Mouse (Mus musculus) stomach, embryonic 15.5 days (tissue): ENCODE measurements at regions not wholly inside any gene's neighbourhood (a gene's known extent, or its start where the extent isn't known, plus 50 kb on each side); places are given as distances from the start of the nearest gene placed in this dataset.

ENCODE experiments used
- ATAC-seq: fragments of 200-750 bp; cut with Nextera tagmentation; 2 replicates; pipeline ENCODE4 v1.8.0; 2017; ENCODE audit warnings: low read depth, moderate number of reproducible peaks, moderate TSS enrichment; ENCODE audit not compliant: insufficient read depth, low FRiP score
- H3K27ac ChIP-seq: fragments of 300-500 bp; sonication (generic); 2 replicates; pipeline ENCODE4 v1.5.1; 2015; ENCODE audit warnings: mild to moderate bottlenecking, inconsistent platforms
- H3K27me3 ChIP-seq: fragments of 300-500 bp; sonication (generic); replicated peaks from 2 replicates; pipeline ENCODE4 v1.6.1; 2015; ENCODE audit warnings: inconsistent platforms
- H3K36me3 ChIP-seq: fragments of 300-500 bp; sonication (generic); 2 replicates; pipeline ENCODE4 v1.6.1; 2015; ENCODE audit warnings: inconsistent platforms
- H3K4me1 ChIP-seq: fragments of 300-500 bp; sonication (generic); 2 replicates; pipeline ENCODE4 v1.6.1; 2015; ENCODE audit warnings: inconsistent platforms
- H3K4me2 ChIP-seq: fragments of 300-500 bp; sonication (generic); 2 replicates; pipeline ENCODE4 v1.6.1; 2015; ENCODE audit warnings: mild to moderate bottlenecking, inconsistent platforms
- H3K4me3 ChIP-seq: fragments of 300-500 bp; sonication (generic); replicated peaks from 2 replicates; pipeline ENCODE4 v1.5.1; 2015; ENCODE audit warnings: inconsistent platforms
- H3K9ac ChIP-seq: fragments of 300-500 bp; sonication (generic); 2 replicates; pipeline ENCODE4 v1.6.1; 2015; ENCODE audit warnings: inconsistent platforms
- H3K9me3 ChIP-seq: fragments of 300-500 bp; sonication (generic); 2 replicates; pipeline ENCODE4 v1.6.1; 2016; ENCODE audit warnings: inconsistent platforms
- WGBS: fragments of 180-500 bp; shearing (Covaris S2); methylation state at CpG from one replicate; pipeline ENCODE4 v1.1.7; 2015; 5-methylcytosine and 5-hydroxymethylcytosine counted together

GRCm38 (mm10) chr8:91952981-91953380 lies 151.1 kb upstream of the Irx3 start:
- 78% methylated on average over 4 of the region's 4 CpGs for WGBS
- Histone ChIP-seq H3K9me3 (no peaks in the 10 kb centered on the region), H3K4me1 (no peaks in the 10 kb centered on the region), H3K4me3 (no peak overlapping the region), H3K36me3 (no peaks in the 10 kb centered on the region), H3K9ac (no peak overlapping the region), H3K27me3 (no peaks in the 10 kb centered on the region), H3K27ac (no peak overlapping the region), H3K4me2 (no peak overlapping the region)
- ATAC-seq: no peak

- no peak overlapping the region for H3K4me3 ChIP-seq
- no peak overlapping the region for H3K9ac ChIP-seq
- H3K9me3 ChIP-seq: no peaks in the 10 kb centered on the region
- no peaks in the 10 kb centered on the region for H3K27me3 ChIP-seq
- no peak overlapping the region for H3K4me2 ChIP-seq
- ATAC-seq: no peak
- no peak overlapping the region for H3K27ac ChIP-seq
- WGBS: 62% methylated on average over 9 of the region's 9 CpGs
- no peaks in the 10 kb centered on the region for H3K4me1 ChIP-seq
- H3K36me3 ChIP-seq: no peaks in the 10 kb centered on the region
Observed at GRCm38 (mm10) chr8:91949110-91949509, 147.2 kb upstream of the Irx3 start.

- 76% methylated on average over 18 of the region's 18 CpGs for WGBS
- H3K4me3 ChIP-seq: no peak overlapping the region
- ATAC-seq: no peak
Observed at GRCm38 (mm10) chr8:91948173-91948940, 146.5 kb upstream of the Irx3 start.

GRCm38 (mm10) chr8:91941005-91941404 lies 139.1 kb upstream of the Irx3 start:
- Histone ChIP-seq H3K9me3 (no peaks in the 10 kb centered on the region), H3K36me3 (no peaks in the 10 kb centered on the region), H3K9ac (no peak overlapping the region), H3K27ac (no peak overlapping the region), H3K4me3 (no peak overlapping the region), H3K27me3 (no peaks in the 10 kb centered on the region), H3K4me1 (no peaks in the 10 kb centered on the region), H3K4me2 (no peak overlapping the region)
- whole genome bisulfite sequencing: 41% methylated on average over 5 of the region's 5 CpGs
- no peak for ATAC-seq

More at GRCm38 (mm10) chr8:91948173-91948940, 146.5 kb upstream of the Irx3 start:
- H3K4me2 ChIP-seq: no peak overlapping the region
- H3K9me3 ChIP-seq: no peaks in the 10 kb centered on the region
- H3K27ac ChIP-seq: no peak overlapping the region
- H3K36me3 ChIP-seq: no peaks in the 10 kb centered on the region
- no peaks in the 10 kb centered on the region for H3K4me1 ChIP-seq
- no peak overlapping the region for H3K9ac ChIP-seq
- no peaks in the 10 kb centered on the region for H3K27me3 ChIP-seq

GRCm38 (mm10) chr8:91937227-91937626 lies 135.4 kb upstream of the Irx3 start:
- 35% methylated on average over 2 of the region's 2 CpGs for WGBS

GRCm38 (mm10) chr8:91930520-91930919 lies 128.7 kb upstream of the Irx3 start:
- Histone ChIP-seq H3K27ac (no peak overlapping the region), H3K9me3 (no peaks in the 10 kb centered on the region), H3K27me3 (no peaks in the 10 kb centered on the region), H3K4me3 (no peak overlapping the region), H3K4me2 (no peak overlapping the region), H3K36me3 (no peaks in the 10 kb centered on the region), H3K4me1 (no peaks in the 10 kb centered on the region), H3K9ac (no peak overlapping the region)
- no peak for ATAC-seq
- WGBS: 81% methylated on average over 4 of the region's 4 CpGs

More at GRCm38 (mm10) chr8:91937227-91937626, 135.4 kb upstream of the Irx3 start:
- no peak for ATAC-seq
- H3K9me3 ChIP-seq: no peaks in the 10 kb centered on the region
- no peak overlapping the region for H3K4me3 ChIP-seq
- H3K36me3 ChIP-seq: no peaks in the 10 kb centered on the region
- no peaks in the 10 kb centered on the region for H3K27me3 ChIP-seq
- no peaks in the 10 kb centered on the region for H3K4me1 ChIP-seq
- no peak overlapping the region for H3K9ac ChIP-seq
- H3K27ac ChIP-seq: no peak overlapping the region
- H3K4me2 ChIP-seq: no peak overlapping the region

GRCm38 (mm10) chr8:91925968-91926524 lies 124.2 kb upstream of the Irx3 start:
- WGBS: 69% methylated on average over 8 of the region's 8 CpGs
- no peak overlapping the region for H3K4me3 ChIP-seq
- H3K4me2 ChIP-seq: no peak overlapping the region
- no peaks in the 10 kb centered on the region for H3K36me3 ChIP-seq
- H3K4me1 ChIP-seq: no peaks in the 10 kb centered on the region
- H3K9me3 ChIP-seq: no peaks in the 10 kb centered on the region
- no peak for ATAC-seq
- H3K27ac ChIP-seq: no peak overlapping the region
- no peak overlapping the region for H3K9ac ChIP-seq
- H3K27me3 ChIP-seq: no peaks in the 10 kb centered on the region

- no peak overlapping the region for H3K9ac ChIP-seq
- H3K4me1 ChIP-seq: no peaks in the 10 kb centered on the region
- no peak overlapping the region for H3K4me3 ChIP-seq
- no peak overlapping the region for H3K27ac ChIP-seq
- no peaks in the 10 kb centered on the region for H3K9me3 ChIP-seq
- no peaks in the 10 kb centered on the region for H3K36me3 ChIP-seq
- ATAC-seq: no peak
- 80% methylated on average over 4 of the region's 4 CpGs for WGBS
- H3K4me2 ChIP-seq: no peak overlapping the region
- no peaks in the 10 kb centered on the region for H3K27me3 ChIP-seq
Observed at GRCm38 (mm10) chr8:91924152-91924551, 122.3 kb upstream of the Irx3 start.

- Histone ChIP-seq H3K4me3 (no peak overlapping the region), H3K9me3 (no peaks in the 10 kb centered on the region), H3K9ac (no peak overlapping the region), H3K27ac (no peak overlapping the region; the same call in 1 of the 2 replicates), H3K4me2 (no peak overlapping the region), H3K36me3 (no peaks in the 10 kb centered on the region), H3K4me1 (no peaks in the 10 kb centered on the region), H3K27me3 (no peaks in the 10 kb centered on the region)
- ATAC-seq: no peak
- WGBS: 81% methylated on average over 3 of the region's 3 CpGs
Observed at GRCm38 (mm10) chr8:91922211-91922874, 120.5 kb upstream of the Irx3 start.

- Histone ChIP-seq H3K27me3 (no peaks in the 10 kb centered on the region), H3K27ac (no peak overlapping the region), H3K36me3 (no peaks in the 10 kb centered on the region), H3K9ac (no peak overlapping the region), H3K4me2 (no peak overlapping the region), H3K4me1 (no peaks in the 10 kb centered on the region), H3K4me3 (no peak overlapping the region), H3K9me3 (no peaks in the 10 kb centered on the region)
- ATAC-seq: no peak
- WGBS: 87% methylated on average over 5 of the region's 5 CpGs
Observed at GRCm38 (mm10) chr8:91917834-91918233, 116.0 kb upstream of the Irx3 start.

GRCm38 (mm10) chr8:91913971-91914370 lies 112.1 kb upstream of the Irx3 start:
- no peaks in the 10 kb centered on the region for H3K27me3 ChIP-seq
- WGBS: 91% methylated on average over 5 of the region's 5 CpGs
- H3K9ac ChIP-seq: no peak overlapping the region
- H3K9me3 ChIP-seq: no peaks in the 10 kb centered on the region
- no peak for ATAC-seq
- H3K27ac ChIP-seq: no peak overlapping the region
- H3K4me1 ChIP-seq: peaks cover 9% of the 10 kb centered on the region; the same call in 1 of the 2 replicates
- H3K36me3 ChIP-seq: no peaks in the 10 kb centered on the region
- no peak overlapping the region for H3K4me2 ChIP-seq
- H3K4me3 ChIP-seq: no peak overlapping the region

- Histone ChIP-seq H3K36me3 (no peaks in the 10 kb centered on the region), H3K4me1 (peaks cover 9% of the 10 kb centered on the region; the same call in 1 of the 2 replicates), H3K4me3 (no peak overlapping the region), H3K9me3 (no peaks in the 10 kb centered on the region), H3K4me2 (no peak overlapping the region), H3K27me3 (no peaks in the 10 kb centered on the region), H3K27ac (no peak overlapping the region), H3K9ac (no peak overlapping the region)
- 72% methylated on average over 6 of the region's 6 CpGs for WGBS
- no peak for ATAC-seq
Observed at GRCm38 (mm10) chr8:91913121-91913520, 111.3 kb upstream of the Irx3 start.
